Mouse (Mus musculus) adrenal gland (tissue): ENCODE data around the gene Cck.

Source experiments
- intact Hi-C: fragments of 180-260 bp; cut with DNase I; formaldehyde crosslinking; loops from one replicate; pipeline ENCODE4 v1.15.1; 2025
- long read RNA-seq, 2 experiments: library from polyadenylated mRNA; unstranded; transcript quantifications; one replicate each; pipeline ENCODE4 v2.0.0; 2020; ENCODE audit warnings: borderline replicate concordance in 1 of 2; ENCODE audit not compliant: insufficient replicate concordance in 1 of 2

The Cck gene
- long read RNA-seq, experiment 1, partial matches to known transcripts: 0 of 2 reads
- long read RNA-seq, experiment 1, other reads (novel, unspliced or antisense): 0 of 2 reads
- long read RNA-seq, experiment 2, partial matches to known transcripts: 0 of 1 reads
- long read RNA-seq, experiment 2, other reads (novel, unspliced or antisense): 0 of 1 reads

GRCm38 (mm10) chr9:121495529-121495928 lies at the start of gene Cck:
Gene Cck, minus strand, starts transcription at chr9:121495694.
- intact Hi-C loops: no loop called here

- intact Hi-C loops: no loop called here
Measured at GRCm38 (mm10) chr9:121541530-121541929, 46.0 kb upstream of the Cck start.

GRCm38 (mm10) chr9:121532626-121533025 lies 37.1 kb upstream of the Cck start:
- intact Hi-C loops: no loop called here

GRCm38 (mm10) chr9:121528605-121529357 lies 33.3 kb upstream of the Cck start:
- intact Hi-C loops: no loop called here

GRCm38 (mm10) chr9:121526171-121526570 lies 30.7 kb upstream of the Cck start:
- intact Hi-C loops: no loop called here

- intact Hi-C loops: no loop called here
Measured at GRCm38 (mm10) chr9:121520047-121520446, 24.6 kb upstream of the Cck start.

GRCm38 (mm10) chr9:121514462-121514861 lies 19.0 kb upstream of the Cck start:
- intact Hi-C loops: no loop called here

GRCm38 (mm10) chr9:121511911-121512310 lies 16.4 kb upstream of the Cck start:
- intact Hi-C loops: no loop called here

GRCm38 (mm10) chr9:121506478-121507180 lies 11.1 kb upstream of the Cck start:
- intact Hi-C loops: no loop called here

GRCm38 (mm10) chr9:121505346-121505745 lies 9.9 kb upstream of the Cck start:
- intact Hi-C loops: no loop called here

- intact Hi-C loops: no loop called here
Measured at GRCm38 (mm10) chr9:121496102-121496501, 608 bp upstream of the Cck start.

- intact Hi-C loops: no loop called here
Measured at GRCm38 (mm10) chr9:121494006-121494767, 1.3 kb downstream of the Cck start.

- intact Hi-C loops: no loop called here
Measured at GRCm38 (mm10) chr9:121491592-121492240, 3.8 kb downstream of the Cck start.

GRCm38 (mm10) chr9:121487216-121487615 lies 8.3 kb downstream of the Cck start:
- intact Hi-C loops: no loop called here

- intact Hi-C loops: loop anchor here (1.0 to 5.0 kb wide), 2 partner anchors 126 to 193 kb away; no protein-coding TSS in a partner anchor
Measured at GRCm38 (mm10) chr9:121479453-121479852, 16.0 kb downstream of the Cck start.

- intact Hi-C loops: loop anchor here (5.0 kb wide), 1 partner anchor 195 kb away; no protein-coding TSS in a partner anchor
Measured at GRCm38 (mm10) chr9:121477305-121477911, 18.1 kb downstream of the Cck start.

GRCm38 (mm10) chr9:121475488-121476452 lies 19.7 kb downstream of the Cck start:
- intact Hi-C loops: loop anchor here (5.0 kb wide), 1 partner anchor 197 kb away; no protein-coding TSS in a partner anchor

GRCm38 (mm10) chr9:121474771-121475170 lies 20.7 kb downstream of the Cck start:
- intact Hi-C loops: loop anchor here (5.0 kb wide), 1 partner anchor 198 kb away; no protein-coding TSS in a partner anchor

GRCm38 (mm10) chr9:121469711-121470110 lies 25.8 kb downstream of the Cck start:
- intact Hi-C loops: no loop called here
